Mouse (Mus musculus) kidney, embryonic 14.5 days (tissue): Measurements from ENCODE around the gene Rplp2. TPM values are rescaled to one million over a fixed set of nuclear protein-coding genes. Genes with fewer than 3 reads are reported as not detected.

Experiments used
- ATAC-seq: fragments of 200-750 bp; cut with Nextera tagmentation; 2 replicates; pipeline ENCODE4 v1.8.0; 2017; ENCODE audit warnings: moderate number of reproducible peaks, mild to moderate bottlenecking, moderate TSS enrichment, moderate library complexity; ENCODE audit not compliant: low FRiP score, low TSS enrichment
- H3K27ac ChIP-seq: fragments of 300-500 bp; sonication (generic); 2 replicates; pipeline ENCODE4 v1.5.1; 2014; ENCODE audit warnings: low read depth, mild to moderate bottlenecking, low read length, moderate library complexity, mixed read lengths
- H3K27me3 ChIP-seq: fragments of 300-500 bp; sonication (generic); 2 replicates; pipeline ENCODE4 v1.6.1; 2014; ENCODE audit warnings: mild to moderate bottlenecking, low read length; ENCODE audit not compliant: control insufficient read depth, insufficient read depth
- H3K36me3 ChIP-seq: fragments of 300-500 bp; sonication (generic); 2 replicates; pipeline ENCODE4 v1.6.1; 2014; ENCODE audit warnings: low read length, mixed read lengths; ENCODE audit not compliant: control insufficient read depth, insufficient read depth
- H3K4me1 ChIP-seq: fragments of 300-500 bp; sonication (generic); 2 replicates; pipeline ENCODE4 v1.6.1; 2014; ENCODE audit warnings: low read length, mixed read lengths; ENCODE audit not compliant: control insufficient read depth, insufficient read depth
- H3K4me2 ChIP-seq: fragments of 300-500 bp; sonication (generic); replicated peaks from 2 replicates; pipeline ENCODE4 v1.6.1; 2014; ENCODE audit warnings: low read depth, mild to moderate bottlenecking, low read length
- H3K4me3 ChIP-seq: fragments of 300-500 bp; sonication (generic); 2 replicates; pipeline ENCODE4 v1.5.1; 2014; ENCODE audit warnings: mild to moderate bottlenecking, low read length
- H3K9ac ChIP-seq: fragments of 300-500 bp; sonication (generic); 2 replicates; pipeline ENCODE4 v1.6.1; 2014; ENCODE audit warnings: low read depth, mild to moderate bottlenecking, low read length, moderate library complexity
- H3K9me3 ChIP-seq: fragments of 300-500 bp; sonication (generic); 2 replicates; pipeline ENCODE4 v1.6.1; 2016; ENCODE audit warnings: low read length; ENCODE audit not compliant: control insufficient read depth
- WGBS: fragments of 180-500 bp; shearing (Covaris S2); extraction: QIAGEN DNeasy Blood & Tissue Kit; methylation state at CpG from one replicate; pipeline ENCODE4 v1.1.7; 2014; 5-methylcytosine and 5-hydroxymethylcytosine counted together
- polyA plus RNA-seq: library from polyadenylated mRNA; unstranded; fragments of >200 nt; fragmentation: Nextera tagmentation; extraction: Ambion mirVana; gene quantifications from 2 replicates; pipeline ENCODE4 v1.2.1, GENCODE M21; 2014

The Rplp2 gene
- polyA plus RNA-seq, 1 experiment from 2014 or later = 1,491 TPM

DNA sequence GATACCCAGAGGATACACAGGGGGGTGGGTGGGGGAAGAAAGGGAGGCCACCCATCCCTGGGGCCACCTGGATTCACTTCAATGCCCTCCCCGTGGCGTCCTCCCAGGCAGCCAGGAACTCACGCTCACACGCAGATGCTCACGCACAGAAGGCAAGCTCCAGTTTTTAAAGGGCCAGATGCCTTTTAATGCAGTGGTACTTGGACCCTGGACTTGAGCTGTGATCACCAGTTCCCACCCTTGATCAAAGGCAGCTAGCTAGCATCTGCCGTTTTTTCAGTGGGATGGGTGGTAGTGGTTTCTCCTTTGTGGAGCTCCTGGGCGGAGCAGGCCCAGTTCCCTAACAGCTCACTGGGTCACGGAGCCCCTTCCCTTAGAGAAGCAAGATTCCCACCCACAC lies 12.7 kb upstream of the Rplp2 start:
- H3K27ac ChIP-seq = no peak overlapping the region
- ATAC-seq = no peak
- 10% methylated on average over 8 of the region's 8 CpGs for WGBS

GRCm38 (mm10) chr7:141435129-141435855 lies 11.9 kb upstream of the Rplp2 start:
- peaks cover 24% of the 10 kb centered on the region for H3K4me1 ChIP-seq
- peak overlapping the region; percentile 75 for H3K4me2 ChIP-seq
- no peaks in the 10 kb centered on the region for H3K27me3 ChIP-seq
- peak overlapping the region; percentile 58; the same call in 1 of the 2 replicates for H3K9ac ChIP-seq
- H3K36me3 ChIP-seq = peaks cover 56% of the 10 kb centered on the region
- ATAC-seq = peak; percentile 18; the same call in 1 of the 2 replicates
- H3K9me3 ChIP-seq = no peaks in the 10 kb centered on the region
- 0 out of 2 replicates have a peak overlapping the region, but pooled peaks have one; percentile 27 for H3K27ac ChIP-seq
- 4% methylated on average over 17 of the region's 17 CpGs for WGBS
- H3K4me3 ChIP-seq = peak overlapping the region; percentile 47

More for the DNA sequence above, 12.7 kb upstream of the Rplp2 start:
- H3K4me2 ChIP-seq = peak overlapping the region; percentile 75
- H3K4me3 ChIP-seq = peak overlapping the region; percentile 47
- H3K9ac ChIP-seq = peak overlapping the region; percentile 58; the same call in 1 of the 2 replicates
- H3K27me3 ChIP-seq = no peaks in the 10 kb centered on the region
- H3K9me3 ChIP-seq = no peaks in the 10 kb centered on the region
- H3K4me1 ChIP-seq = peaks cover 30% of the 10 kb centered on the region
- peaks cover 49% of the 10 kb centered on the region for H3K36me3 ChIP-seq

DNA sequence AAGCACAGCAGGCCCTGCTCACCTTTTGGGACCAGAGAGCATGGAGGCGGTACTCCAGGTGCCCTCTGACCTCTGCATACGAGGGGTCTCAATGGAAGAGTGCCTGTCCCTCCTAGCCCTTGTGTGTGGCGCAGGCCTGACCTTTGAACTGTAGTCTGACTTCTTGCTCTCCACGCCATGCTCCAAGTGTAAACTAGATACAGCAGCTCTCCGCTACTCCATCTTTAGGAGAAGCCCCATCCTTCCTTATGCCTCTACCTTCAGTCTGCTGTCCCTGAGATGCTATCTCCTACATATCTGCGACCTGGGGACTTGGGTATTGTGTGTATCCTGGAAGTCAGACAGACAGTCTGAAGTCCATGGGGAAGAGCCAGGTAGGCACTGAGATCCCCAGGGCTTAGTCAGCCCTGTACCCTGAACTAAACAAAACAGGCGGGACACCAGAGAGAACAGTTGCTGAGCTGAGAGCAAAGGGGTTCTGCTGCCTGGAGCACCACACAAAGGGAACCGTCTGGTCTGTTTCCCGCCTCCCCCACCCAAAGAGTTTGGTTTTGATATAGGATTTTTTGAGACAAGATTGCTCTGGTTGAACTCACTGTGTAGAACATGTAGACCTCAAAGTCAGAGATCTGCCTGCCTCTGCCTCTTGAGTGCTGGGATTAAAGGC lies 11.2 kb upstream of the Rplp2 start:
- H3K4me1 ChIP-seq = peaks cover 24% of the 10 kb centered on the region

GRCm38 (mm10) chr7:141436523-141436892 lies 10.7 kb upstream of the Rplp2 start:
- Histone ChIP-seq H3K9ac (peak overlapping the region; percentile 75; the same call in 1 of the 2 replicates), H3K4me1 (peaks cover 24% of the 10 kb centered on the region)

More for the DNA sequence above, 11.2 kb upstream of the Rplp2 start:
- H3K27ac ChIP-seq = no peak overlapping the region
- 78% methylated on average over 9 of the region's 9 CpGs for WGBS
- H3K4me2 ChIP-seq = 0 out of 2 replicates have a peak overlapping the region, but pooled peaks have one; percentile 75
- peaks cover 53% of the 10 kb centered on the region for H3K36me3 ChIP-seq
- no peaks in the 10 kb centered on the region for H3K27me3 ChIP-seq
- H3K9me3 ChIP-seq = no peaks in the 10 kb centered on the region
- no peak for ATAC-seq
- no peak overlapping the region for H3K9ac ChIP-seq
- no peak overlapping the region; the same call in 1 of the 2 replicates for H3K4me3 ChIP-seq

GRCm38 (mm10) chr7:141437178-141438120 lies 9.7 kb upstream of the Rplp2 start, which contains the start of gene Slc25a22:
Gene Slc25a22, minus strand, starts transcription at chr7:141437892.
- 5% methylated on average over 53 of the region's 53 CpGs for WGBS
- peak within 1 kb of the TSS; percentile 60 for H3K4me3 ChIP-seq
- peak within 1 kb of the TSS; percentile 38; the same call in 1 of the 2 replicates for H3K27ac ChIP-seq
- peak within 1 kb of the TSS; percentile 75 for H3K9ac ChIP-seq
- ATAC-seq = peak; percentile 81
- H3K27me3 ChIP-seq = no peaks in the 10 kb centered on the region
- peak within 1 kb of the TSS; percentile 66 for H3K4me2 ChIP-seq
- H3K4me1 ChIP-seq = peaks cover 25% of the 10 kb centered on the region
- H3K9me3 ChIP-seq = no peaks in the 10 kb centered on the region
- peaks cover 46% of the 10 kb centered on the region for H3K36me3 ChIP-seq

More at GRCm38 (mm10) chr7:141436523-141436892, 10.7 kb upstream of the Rplp2 start:
- ATAC-seq = no peak
- H3K4me3 ChIP-seq = peak overlapping the region; percentile 60; the same call in 1 of the 2 replicates
- peaks cover 52% of the 10 kb centered on the region for H3K36me3 ChIP-seq
- H3K27ac ChIP-seq = no peak overlapping the region
- no peaks in the 10 kb centered on the region for H3K27me3 ChIP-seq
- H3K4me2 ChIP-seq = peak overlapping the region; percentile 66
- 76% methylated on average over 2 of the region's 2 CpGs for WGBS
- H3K9me3 ChIP-seq = no peaks in the 10 kb centered on the region

DNA sequence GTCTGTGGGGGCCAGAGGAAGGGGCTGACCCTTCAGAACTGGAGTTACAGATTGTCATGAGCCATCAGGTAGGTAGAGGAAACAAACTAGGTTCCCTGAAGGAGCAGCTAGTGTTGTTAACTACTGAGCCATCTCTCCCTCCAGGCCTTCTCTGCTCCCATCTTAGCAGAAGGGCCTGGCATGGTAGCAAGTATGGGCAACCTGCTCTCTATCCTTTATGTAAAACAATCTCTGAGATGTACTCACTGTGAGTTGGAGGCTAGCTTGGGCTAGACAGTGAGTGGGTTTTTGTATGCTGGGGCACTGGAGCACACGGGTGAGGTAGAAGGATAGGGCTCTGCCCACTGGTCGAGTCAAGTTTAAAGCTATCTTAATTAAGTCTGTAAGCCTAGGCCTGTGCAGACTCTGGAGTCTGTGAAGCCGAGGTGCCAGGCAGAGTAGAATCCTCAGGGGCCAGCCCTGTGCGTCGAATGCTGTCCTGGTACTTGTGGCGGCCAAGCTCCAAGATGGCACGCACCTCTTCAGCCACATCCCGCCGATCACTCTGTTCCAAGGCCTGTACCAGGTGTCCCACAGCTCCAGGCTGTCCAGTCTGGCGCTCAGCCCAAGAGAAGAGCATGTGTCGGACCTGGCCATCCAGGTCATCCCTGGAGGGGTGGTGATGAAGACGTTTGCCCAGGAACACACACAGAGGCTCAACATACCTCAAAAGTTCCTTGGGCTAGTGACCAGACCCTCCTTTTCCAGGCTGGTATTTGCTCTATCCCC lies 8.8 kb upstream of the Rplp2 start:
- Histone ChIP-seq H3K4me1 (peaks cover 35% of the 10 kb centered on the region), H3K9me3 (no peaks in the 10 kb centered on the region), H3K4me2 (no peak overlapping the region), H3K27me3 (no peaks in the 10 kb centered on the region), H3K36me3 (peaks cover 38% of the 10 kb centered on the region), H3K4me3 (no peak overlapping the region), H3K27ac (no peak overlapping the region), H3K9ac (no peak overlapping the region)
- no peak for ATAC-seq
- WGBS = 95% methylated on average over 12 of the region's 12 CpGs

- Histone ChIP-seq H3K27me3 (no peaks in the 10 kb centered on the region), H3K9ac (no peak overlapping the region), H3K27ac (no peak overlapping the region), H3K9me3 (no peaks in the 10 kb centered on the region), H3K4me2 (no peak overlapping the region), H3K4me3 (no peak overlapping the region), H3K36me3 (peaks cover 35% of the 10 kb centered on the region), H3K4me1 (peaks cover 30% of the 10 kb centered on the region)
- no peak for ATAC-seq
- whole genome bisulfite sequencing = 93% methylated on average over 10 of the region's 10 CpGs
These were observed 8.0 kb upstream of the Rplp2 start for GRCm38 (mm10) chr7:141439140-141439679.

GRCm38 (mm10) chr7:141439811-141440210 lies 7.4 kb upstream of the Rplp2 start:
- H3K27me3 ChIP-seq = no peaks in the 10 kb centered on the region
- no peak for ATAC-seq
- H3K9ac ChIP-seq = no peak overlapping the region
- no peaks in the 10 kb centered on the region for H3K9me3 ChIP-seq
- peaks cover 35% of the 10 kb centered on the region for H3K36me3 ChIP-seq
- H3K27ac ChIP-seq = no peak overlapping the region
- no peak overlapping the region for H3K4me3 ChIP-seq
- 92% methylated on average over 11 of the region's 11 CpGs for WGBS
- H3K4me1 ChIP-seq = peaks cover 24% of the 10 kb centered on the region
- H3K4me2 ChIP-seq = no peak overlapping the region
